Mouse (Mus musculus) spleen, postnatal 36 days (tissue): ENCODE measurements around the gene Slc32a1.

Experiments
- DNase-seq, 2 experiments: peaks; one replicate each; pipeline ENCODE4 v3.0.0; 2022; ENCODE audit warnings: low spot score in 2 of 2, mixed read lengths in 1 of 2

The Slc32a1 gene

DNA sequence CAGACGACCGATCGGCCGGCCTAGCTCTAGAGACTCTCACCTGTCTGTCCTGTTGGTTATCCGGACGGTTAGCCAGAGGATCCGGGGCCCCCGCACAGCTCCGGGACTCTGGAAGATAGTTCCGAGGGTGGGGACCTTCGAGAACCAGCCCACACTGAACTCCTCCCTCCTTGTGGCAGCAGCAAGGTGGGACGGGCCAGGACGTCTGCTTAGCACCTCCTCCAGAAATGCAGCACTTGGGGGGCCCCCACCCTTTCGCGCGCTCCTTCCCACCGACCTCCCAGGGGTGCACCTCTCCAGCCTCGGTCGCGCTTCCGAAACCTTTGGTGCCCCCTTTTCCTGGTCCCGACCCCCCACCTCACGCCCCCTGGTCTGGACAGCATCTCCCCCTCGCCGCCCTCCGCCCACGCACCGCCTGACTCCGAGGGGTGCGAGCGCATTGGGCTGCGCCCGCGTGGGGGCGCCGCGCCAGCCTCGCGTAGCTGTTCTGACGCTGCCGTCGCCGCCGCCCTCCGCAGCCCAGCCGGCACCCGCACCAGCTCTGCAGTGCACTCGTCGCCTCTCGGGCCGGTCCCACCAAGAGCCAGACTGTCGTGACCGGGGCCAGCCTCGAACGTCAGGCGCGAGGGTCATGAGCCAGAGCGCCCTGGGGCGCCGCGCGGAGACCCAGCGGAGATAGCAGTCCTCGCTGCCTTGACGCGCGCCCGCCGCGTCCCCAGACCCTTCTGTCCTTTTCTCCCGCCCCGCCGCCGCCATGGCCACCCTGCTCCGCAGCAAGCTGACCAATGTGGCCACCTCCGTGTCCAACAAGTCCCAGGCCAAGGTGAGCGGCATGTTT lies at the start of gene Slc32a1:
Gene Slc32a1 (plus strand): TSS at position 280 of the 838 bp plus-strand sequence.
- no peak for DNase-seq

GRCm38 (mm10) chr2:158560801-158561200 lies 49.8 kb upstream of the Slc32a1 start:
- no peak for DNase-seq

- DNase-seq = no peak
Observed at GRCm38 (mm10) chr2:158561371-158562144, 49.0 kb upstream of the Slc32a1 start.

DNA sequence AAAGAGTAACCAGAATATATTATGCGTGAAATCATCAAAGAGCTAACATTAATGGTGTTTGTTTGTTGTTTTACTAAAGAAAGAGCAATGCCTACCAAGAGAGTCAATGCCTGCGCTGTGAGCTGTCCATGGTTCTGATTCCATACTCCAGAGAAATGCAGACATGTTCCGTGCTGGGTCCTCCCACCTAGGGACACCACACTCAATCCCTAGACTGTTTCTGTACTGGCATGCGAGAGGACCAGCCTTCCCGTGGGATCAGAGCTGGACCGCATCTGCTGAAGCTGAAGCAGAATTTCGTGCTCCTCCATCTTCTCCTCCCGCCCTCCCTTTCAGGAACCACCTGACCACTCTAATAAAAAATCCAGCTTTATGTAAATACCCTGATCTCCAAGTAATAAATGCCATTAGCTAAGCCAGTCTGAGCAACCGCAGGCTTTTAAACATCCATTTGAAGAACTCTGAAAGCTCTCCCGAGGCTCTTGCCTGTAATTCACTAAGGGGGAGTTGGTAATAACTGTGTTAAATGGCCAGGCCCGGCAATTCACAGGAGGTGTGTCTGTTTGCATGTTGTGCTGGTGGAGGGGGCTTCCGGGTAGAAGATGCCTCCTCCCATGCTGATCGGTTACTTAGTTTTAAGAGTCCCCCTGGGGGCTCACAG lies 40.0 kb upstream of the Slc32a1 start:
- DNase-seq = no peak

DNA sequence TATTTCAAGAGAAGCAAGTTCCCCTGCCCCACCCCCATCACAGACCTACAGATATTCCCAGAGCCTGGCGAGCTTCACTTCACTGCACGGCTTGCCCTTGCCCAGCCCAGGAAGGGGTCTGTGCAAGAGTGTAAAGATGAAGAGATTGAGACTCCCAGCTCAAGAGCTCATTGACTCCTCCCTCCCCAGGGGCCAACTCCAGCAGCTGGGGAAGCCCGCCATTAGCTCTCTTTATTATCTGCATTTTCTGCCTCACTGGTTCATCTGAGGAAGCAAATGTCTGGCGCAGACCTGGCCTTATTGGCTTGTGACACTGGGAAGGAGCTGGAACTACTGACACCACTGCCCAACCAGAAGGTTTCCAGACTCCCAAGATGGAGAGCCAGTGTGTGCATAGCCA lies 30.6 kb upstream of the Slc32a1 start:
- no peak for DNase-seq

DNA sequence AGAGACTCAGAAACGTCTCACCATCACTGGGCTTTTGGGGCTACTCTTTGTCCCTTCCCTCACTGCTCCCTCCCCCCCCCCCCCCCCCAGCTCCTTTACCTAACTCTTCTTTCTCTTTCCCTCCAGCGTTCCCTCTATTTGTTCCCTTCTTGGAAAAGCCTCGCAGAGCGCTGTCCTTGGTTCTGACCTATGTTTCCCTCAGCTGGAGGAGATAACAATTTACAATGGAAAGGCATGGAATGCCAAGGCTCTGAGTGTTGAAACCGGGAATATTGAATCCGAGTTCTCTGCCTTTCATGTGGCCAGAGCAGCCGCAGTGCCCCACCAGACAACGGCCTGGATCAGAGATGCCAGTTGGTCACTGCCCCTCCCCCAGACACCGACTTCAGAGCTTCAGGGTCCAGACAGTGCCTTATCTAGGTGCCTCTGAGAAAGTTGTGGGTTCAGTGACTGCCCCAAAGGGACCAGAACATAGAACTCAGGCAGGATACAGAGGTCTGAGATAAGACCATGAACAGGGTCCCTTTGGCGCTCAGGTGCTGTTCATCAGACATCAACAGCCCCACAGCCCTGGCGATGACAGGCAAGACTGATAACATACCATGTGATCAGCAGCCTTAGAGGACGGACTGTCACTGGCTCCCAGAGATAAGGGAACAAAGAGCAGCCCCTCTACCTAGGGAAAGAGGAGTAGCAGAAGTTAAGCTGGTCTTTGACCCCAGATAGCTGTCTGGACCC lies 25.8 kb upstream of the Slc32a1 start:
- DNase-seq = no peak

DNA sequence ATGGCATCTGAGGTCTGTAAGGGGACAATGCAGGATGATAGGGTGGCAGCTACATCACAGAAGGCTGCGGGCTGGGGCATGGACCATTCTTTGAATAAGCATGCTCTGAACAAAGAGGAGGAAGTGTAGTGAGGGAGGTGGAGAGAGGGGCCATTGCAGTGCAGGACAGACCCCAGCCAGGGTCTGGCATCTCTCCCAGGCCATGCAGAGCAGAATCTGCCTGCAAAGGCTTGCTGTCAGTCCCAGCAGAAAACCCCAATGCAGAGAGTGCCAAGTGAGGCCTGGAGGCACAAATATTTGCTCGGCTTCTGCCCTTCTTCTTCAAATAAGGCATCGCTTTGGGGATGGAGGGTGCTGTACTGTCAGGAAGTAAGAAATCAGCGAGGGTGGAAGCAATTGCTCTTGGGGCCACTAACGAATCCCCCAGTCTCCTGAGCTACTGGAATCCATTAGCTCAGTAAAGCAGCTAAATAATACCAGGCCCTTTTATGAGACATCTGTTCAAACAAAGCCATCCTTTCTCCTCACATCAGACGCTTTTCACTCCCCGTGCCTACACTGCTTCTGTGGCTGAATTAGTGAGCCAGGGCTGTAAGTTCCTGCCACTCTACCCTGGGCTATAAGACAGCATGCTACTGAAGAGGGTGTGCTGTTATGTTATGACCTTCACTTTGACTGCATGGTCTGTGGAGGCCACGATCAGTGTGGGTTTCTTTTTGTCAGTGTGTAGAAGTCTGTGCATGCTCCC lies 21.9 kb upstream of the Slc32a1 start:
- no peak for DNase-seq

- DNase-seq = no peak
Observed at GRCm38 (mm10) chr2:158590495-158590894, 20.1 kb upstream of the Slc32a1 start.

DNA sequence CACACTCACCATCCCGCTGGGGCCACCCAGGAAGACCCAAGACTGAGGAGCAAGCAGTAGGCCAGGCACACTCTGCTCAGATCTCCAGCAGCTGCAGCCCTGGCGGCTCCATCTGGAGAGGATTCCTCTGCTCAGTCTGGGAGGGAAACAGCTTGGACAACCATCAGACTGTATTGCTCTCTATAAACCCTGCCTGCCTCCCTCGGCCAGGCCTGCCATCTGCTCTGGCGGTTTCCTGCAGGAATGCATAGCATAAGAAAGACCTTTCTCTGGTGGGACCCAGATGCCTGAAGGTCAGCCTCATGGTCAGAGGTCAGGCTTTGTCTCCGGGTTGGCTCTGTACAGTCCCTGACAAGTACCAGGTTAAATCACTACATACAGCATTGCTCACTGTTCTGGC lies 19.3 kb upstream of the Slc32a1 start:
- no peak for DNase-seq

DNA sequence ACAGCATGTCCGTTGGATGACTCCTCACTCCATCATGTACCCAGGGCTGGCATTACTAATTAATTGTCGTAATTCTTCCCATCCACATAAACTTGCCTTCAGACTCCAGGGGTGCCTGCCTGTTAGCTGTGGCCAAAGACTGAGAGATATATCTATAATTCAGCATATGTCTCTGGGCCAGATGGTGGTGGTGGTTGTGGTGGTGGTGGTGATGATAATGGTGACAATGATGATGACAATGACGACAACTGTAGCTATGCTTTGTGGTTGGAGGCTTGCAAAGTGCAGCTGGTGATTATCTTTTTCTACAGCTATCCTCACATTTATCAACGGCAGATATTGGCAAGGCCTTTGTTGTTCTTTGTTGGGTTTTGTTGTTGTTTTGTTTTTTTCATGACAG lies 17.2 kb upstream of the Slc32a1 start:
- DNase-seq = no peak

DNA sequence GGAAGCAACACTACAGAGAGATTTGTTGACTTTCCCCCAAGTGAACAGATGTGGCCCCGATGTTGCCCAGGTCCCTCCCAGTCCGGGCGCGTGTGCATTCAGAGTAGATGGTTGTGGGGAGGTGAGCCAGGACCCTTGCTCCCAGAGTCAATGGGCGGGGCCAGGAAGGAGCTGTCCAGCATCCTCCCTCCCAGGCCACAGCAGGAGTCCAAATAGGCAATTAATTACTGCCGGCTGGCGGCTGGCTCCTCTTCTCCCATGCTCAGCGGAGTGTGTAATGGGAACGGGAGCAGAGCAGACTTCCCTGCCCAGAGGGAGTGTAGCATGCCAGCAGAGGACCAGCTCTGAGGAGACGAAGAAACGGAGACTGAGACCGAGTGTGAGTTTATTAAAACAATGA lies 15.5 kb upstream of the Slc32a1 start:
- no peak for DNase-seq

GRCm38 (mm10) chr2:158595577-158595976 lies 15.0 kb upstream of the Slc32a1 start:
- no peak for DNase-seq

GRCm38 (mm10) chr2:158596803-158597202 lies 13.8 kb upstream of the Slc32a1 start:
- DNase-seq = no peak

DNA sequence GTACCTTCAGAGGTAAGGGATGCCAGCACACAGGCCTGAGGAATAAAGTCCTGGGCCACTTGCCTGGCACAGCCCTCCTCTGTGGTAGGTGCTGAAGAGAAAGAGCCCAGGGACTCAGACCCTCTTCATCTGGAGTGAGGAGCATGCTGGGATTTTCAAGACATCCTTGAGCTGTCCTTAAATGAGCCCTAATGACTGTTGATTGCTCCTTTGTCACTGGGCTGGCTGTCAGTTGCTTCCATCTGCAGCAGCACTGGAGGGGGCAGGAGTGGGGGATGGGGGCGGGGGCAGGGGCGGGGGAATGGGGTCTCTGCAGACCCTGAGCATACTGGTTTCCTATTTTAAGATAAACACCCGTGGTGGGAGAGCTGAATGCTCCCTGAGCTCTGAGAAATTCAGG lies 10.1 kb upstream of the Slc32a1 start:
- no peak for DNase-seq

- DNase-seq = no peak
Observed at GRCm38 (mm10) chr2:158601326-158601725, 9.2 kb upstream of the Slc32a1 start.

DNA sequence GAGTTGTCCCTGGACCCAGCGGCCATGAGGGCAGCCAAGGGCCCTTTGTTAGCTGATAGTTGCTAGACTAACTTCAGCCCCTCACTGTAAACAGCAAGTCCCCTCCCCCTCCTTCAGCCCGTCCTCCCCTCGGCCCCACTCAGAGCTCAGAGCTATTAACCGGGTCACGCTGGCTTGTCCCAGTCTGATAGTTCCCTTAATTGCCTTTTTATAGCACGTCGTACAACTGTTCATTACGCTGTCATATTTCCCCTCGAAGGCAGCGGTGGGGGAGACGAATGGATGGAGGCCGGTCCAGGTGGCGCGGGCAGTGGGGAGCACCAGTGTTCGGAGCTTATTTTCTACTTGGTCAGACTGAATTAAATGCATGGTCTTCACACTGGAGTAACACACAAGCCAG lies 7.9 kb upstream of the Slc32a1 start:
- DNase-seq = no peak

- DNase-seq = no peak
Observed at GRCm38 (mm10) chr2:158606511-158606964, 4.0 kb upstream of the Slc32a1 start.

DNA sequence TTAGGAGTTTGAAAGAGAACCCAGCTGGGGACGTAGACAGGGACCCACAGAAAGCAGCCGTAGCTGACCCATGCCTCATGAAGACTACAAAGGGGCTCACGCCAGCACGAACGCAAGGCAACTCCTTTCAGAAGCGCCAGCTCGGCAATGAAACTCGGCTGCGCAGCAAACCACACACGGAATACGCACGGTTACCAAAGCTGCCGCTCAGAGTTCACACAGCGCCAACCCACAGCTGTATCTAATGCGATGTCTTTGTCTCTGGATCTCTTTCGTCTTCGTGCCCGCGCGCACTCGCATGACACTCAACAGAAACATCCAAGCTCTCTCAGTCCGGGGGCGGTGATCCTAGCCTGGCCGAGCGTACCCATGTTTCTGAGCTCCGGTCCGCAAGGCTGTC lies 886 bp upstream of the Slc32a1 start:
- DNase-seq = no peak

DNA sequence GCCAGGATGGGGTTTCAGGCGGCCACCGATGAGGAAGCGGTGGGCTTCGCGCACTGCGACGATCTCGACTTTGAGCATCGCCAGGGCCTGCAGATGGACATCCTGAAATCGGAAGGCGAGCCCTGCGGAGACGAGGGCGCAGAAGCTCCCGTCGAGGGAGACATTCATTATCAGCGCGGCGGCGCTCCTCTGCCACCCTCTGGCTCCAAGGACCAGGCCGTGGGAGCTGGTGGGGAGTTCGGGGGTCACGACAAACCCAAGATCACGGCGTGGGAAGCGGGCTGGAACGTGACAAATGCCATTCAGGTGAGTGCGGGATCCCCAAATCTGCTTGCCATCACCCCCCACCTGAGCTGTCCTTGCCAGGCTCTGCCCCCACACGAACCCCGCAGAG lies 756 bp downstream of the Slc32a1 start:
- DNase-seq = no peak

GRCm38 (mm10) chr2:158611726-158612670 lies 1.4 kb downstream of the Slc32a1 start:
- no peak for DNase-seq
